Mouse (Mus musculus) Patski (cell line): ENCODE measurements at regions not wholly inside any gene's neighbourhood (a gene's known extent, or its start where the extent isn't known, plus 50 kb on each side); places are given as distances from the start of the nearest gene placed in this dataset.
A peak's percentile ranks its signal among the peaks of the same experiment; 100 is the strongest.

Experiments
- ATAC-seq: fragments of 100-300 bp; one replicate; pipeline ENCODE4 v1.8.0; 2021
- CTCF ChIA-PET: fragments of 350-600 bp; sonication (Branson Sonifier 250); formaldehyde crosslinking; loops from one replicate; lab custom pipeline; 2022; ENCODE audit warnings: inconsistent platforms; lab: Charles Lee
- POLR2A ChIA-PET: fragments of 350-600 bp; sonication (Branson Sonifier 250); formaldehyde crosslinking; loops from one replicate; lab custom pipeline; 2022; ENCODE audit warnings: antibody characterized with exemption, inconsistent platforms; lab: Charles Lee
- DNase-seq: peaks from one replicate; pipeline ENCODE4 v3.0.0-alpha.2; 2011; ENCODE audit warnings: low read depth, low spot score
- H3K27me3 ChIP-seq: fragments of 371-371 bp; one replicate; pipeline ENCODE4 v1.5.1; 2021
- CTCF ChIP-seq: fragments of 100-300 bp; IDR thresholded peaks from one replicate; pipeline ENCODE4 v1.5.1; 2021
- in situ Hi-C: fragments of 300-500 bp; cut with MboI; formaldehyde crosslinking; loops from 3 replicates; pipeline ENCODE4 v1.11.1; 2018; ENCODE audit warnings: low pct_unique_long_range_greater_than_20kb, mixed read lengths

DNA sequence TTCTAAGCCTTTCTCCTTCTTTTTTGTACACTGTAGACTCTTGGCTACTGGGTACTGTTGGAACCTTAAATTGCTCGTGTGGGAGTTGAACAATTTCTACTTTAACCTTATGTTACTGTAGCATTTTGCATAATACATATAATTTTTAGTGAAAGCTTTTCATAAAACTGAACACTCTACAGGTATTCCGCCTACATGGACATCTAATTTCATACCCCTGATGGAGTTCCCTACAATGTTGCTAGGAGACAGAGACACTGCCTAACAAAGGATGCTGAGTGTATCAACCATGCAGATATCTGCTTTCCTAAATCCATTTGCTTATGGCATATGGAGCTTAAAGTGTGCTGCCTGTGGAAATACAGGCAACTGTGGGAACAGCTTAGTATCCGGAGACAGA is 129.2 kb upstream of the Emcn start:
- DNase-seq (no peak), ATAC-seq (no peak)
- CTCF ChIA-PET: interaction anchor here (1.3 to 1.6 kb wide), 4 partner anchors 10 to 38 kb away, joined by 4 to 5 read pairs (median 4); no protein-coding TSS in a partner anchor
- no peak for TF ChIP-seq CTCF
- no peaks in the 10 kb centered on the region for H3K27me3 ChIP-seq
- in situ Hi-C loops: no loop called here
- POLR2A ChIA-PET: no interaction called here

DNA sequence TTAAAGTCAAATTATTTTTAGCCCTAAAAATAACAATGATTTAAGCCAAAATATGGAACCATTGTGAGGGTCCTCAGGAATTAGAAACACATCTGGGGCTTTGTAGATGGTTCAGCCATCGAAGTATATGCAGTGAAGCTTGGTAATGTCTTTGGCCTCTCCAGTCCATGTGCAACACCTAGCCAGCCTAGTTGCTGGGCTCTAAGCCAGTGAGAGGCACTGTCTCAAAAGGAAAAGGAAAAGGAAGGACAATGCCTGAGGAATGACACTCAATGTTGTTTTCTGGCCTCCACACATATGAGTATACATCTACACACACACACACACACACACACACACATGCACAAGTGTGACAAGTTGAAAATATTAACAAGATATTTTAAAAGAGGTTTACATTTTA is 124.8 kb upstream of the Emcn start:
- ChIA-PET CTCF (no interaction called here), POLR2A (no interaction called here)
- TF ChIP-seq CTCF: no peak
- no peaks in the 10 kb centered on the region for H3K27me3 ChIP-seq
- in situ Hi-C loops: no loop called here
- no peak for DNase-seq
- ATAC-seq: no peak

DNA sequence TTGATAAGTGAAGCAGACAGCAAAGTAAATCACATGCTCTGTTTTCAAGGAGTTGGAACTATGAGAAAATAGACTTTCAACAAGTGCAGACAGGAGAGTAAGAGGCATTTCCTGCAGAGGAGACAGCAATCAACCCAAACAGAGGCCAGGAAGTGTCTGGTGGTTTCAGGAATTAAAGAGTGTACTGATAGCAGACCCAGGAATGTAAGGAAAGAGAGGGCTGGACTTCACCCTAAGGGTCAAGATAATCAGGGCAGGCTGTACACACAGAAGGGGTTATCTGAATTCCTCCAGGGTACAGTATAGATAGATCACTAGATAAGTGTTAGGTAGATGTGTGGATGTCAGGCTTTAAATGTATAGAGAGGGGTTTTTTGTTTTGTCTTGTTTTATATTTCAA is 123.6 kb upstream of the Emcn start:
- POLR2A ChIA-PET: no interaction called here
- DNase-seq (no peak), ATAC-seq (no peak)
- no peak for TF ChIP-seq CTCF
- no peaks in the 10 kb centered on the region for H3K27me3 ChIP-seq
- CTCF ChIA-PET: interaction anchor here (0.9 kb wide), 1 partner anchor 15 kb away, joined by 3 read pairs; no protein-coding TSS in a partner anchor
- in situ Hi-C loops: no loop called here

DNA sequence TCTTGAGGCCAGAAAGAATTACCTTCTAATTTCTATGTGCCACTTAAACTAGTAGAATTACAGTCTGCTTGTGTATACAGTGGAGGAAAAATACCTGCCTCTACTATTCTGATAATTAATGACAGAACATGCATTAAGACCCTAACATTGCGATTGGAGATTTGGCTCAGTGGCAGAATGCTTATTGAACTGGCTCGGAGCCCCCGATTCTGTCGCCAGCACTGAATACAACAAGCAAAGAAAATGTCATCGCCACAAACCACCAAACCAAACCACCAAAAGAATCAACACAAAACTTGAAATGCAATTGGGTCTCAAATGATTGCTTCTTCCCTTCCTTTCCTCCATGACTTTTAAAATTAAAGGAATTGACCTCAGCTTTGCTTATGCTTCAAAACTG is 122.9 kb upstream of the Emcn start:
- in situ Hi-C loops: no loop called here
- TF ChIP-seq CTCF: no peak
- no peaks in the 10 kb centered on the region for H3K27me3 ChIP-seq
- DNase-seq: no peak
- no peak for ATAC-seq
- ChIA-PET POLR2A (no interaction called here), CTCF (no interaction called here)

DNA sequence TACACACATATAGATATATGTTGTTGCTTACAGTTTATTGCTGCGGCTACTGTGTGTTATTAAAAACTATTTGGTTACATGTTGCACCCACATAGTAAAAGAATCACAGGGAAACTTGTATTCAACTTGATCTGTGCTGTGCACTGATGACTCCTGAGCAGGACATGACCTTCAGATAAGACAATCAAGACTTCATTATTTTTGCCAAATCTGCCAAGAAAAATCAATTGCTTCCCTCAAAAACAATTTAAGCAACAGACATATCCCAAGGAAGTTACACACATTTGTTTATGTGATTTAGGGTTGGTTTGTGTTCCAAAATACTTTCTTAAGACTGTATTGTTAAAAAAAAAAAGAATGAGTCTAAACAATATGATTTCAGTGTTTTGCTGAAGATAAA is 114.7 kb upstream of the Emcn start:
- ATAC-seq (no peak), DNase-seq (no peak)
- ChIA-PET CTCF (no interaction called here), POLR2A (interaction anchor here (0.9 kb wide), 1 partner anchor 16 kb away, joined by 8 read pairs; no protein-coding TSS in a partner anchor)
- H3K27me3 ChIP-seq: no peaks in the 10 kb centered on the region
- TF ChIP-seq CTCF: no peak
- in situ Hi-C loops: no loop called here

DNA sequence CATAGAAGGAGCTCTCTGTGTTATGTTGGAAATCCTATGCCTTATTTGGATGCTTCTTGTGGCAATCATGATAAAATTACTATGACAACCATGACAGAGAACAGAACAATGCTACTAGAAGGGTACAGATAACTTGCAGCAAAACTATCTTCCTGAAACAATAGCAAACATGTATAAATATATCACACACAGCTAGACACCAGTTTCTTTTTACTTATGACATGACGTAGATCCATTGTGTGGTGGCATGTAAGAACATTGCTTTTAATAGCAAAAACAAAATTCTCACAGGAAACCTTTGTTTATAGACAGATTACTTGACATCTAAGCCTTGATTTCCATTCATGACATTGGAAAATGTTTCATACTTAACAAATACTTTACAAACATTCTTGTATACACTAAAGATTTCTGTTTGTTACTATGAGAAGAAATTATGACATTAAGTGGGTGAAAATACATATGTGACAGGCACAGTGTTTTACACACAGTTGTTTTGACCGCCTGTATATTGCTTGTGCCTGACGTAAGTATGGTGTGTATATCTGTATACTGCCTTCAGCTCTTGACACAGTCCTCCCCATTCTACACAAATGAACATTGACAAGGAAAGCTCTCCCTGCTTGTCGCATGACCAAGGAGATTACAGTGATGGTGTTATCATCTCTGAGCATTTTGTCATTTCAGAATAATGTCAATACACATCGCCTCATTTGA is 113.6 kb upstream of the Emcn start:
- H3K27me3 ChIP-seq: no peaks in the 10 kb centered on the region
- in situ Hi-C loops: no loop called here
- no peak for TF ChIP-seq CTCF
- DNase-seq: no peak
- ChIA-PET POLR2A (interaction anchor here (0.9 kb wide), 1 partner anchor 17 kb away, joined by 8 read pairs; no protein-coding TSS in a partner anchor), CTCF (interaction anchor here (0.9 to 2.2 kb wide), 5 partner anchors 10 to 76 kb away, joined by 3 to 11 read pairs (median 4); no protein-coding TSS in a partner anchor)
- no peak for ATAC-seq

DNA sequence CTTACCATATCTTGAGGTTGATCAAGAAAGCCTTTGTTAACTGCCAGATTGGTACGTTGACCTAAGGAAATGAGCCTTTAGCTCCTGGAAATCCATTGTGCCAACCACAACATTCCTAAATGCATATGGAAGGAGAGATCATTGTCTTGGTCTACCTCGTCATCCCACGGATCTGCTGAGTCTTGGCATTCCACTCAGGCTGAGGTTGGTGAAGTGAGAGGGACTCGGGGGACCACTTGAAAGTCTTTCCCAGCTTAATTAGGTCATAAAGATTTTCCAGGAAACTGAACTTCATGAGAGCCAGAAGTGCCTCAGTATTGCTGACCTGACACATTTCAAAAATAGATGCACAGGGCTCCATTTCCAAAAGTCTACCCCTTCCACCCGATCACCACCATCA is 112.5 kb upstream of the Emcn start:
- POLR2A ChIA-PET: no interaction called here
- ATAC-seq (no peak), DNase-seq (no peak)
- CTCF ChIA-PET: interaction anchor here (1.1 to 2.2 kb wide), 3 partner anchors 9 to 17 kb away, joined by 4 to 11 read pairs (median 5); no protein-coding TSS in a partner anchor
- in situ Hi-C loops: no loop called here
- H3K27me3 ChIP-seq: no peaks in the 10 kb centered on the region
- no peak for TF ChIP-seq CTCF

DNA sequence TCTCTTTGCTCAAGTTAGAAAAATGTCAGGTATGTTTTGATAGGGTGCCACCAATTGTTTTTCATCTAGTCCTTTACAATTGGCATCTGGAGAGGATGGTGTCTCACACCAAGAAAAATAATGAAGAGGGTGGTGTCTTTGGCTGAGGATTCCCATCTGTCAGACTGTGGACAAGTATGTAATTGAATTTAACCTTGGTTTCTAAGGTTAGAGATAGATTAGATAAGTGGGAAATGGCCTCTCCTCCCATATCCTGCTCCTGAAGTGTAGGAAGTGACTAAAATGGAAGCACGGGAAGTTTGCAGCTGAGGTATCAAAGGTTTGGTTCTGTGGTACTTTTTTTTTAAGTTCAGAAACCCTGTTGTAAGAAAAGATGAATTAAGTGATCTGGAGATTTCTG is 98.0 kb upstream of the Emcn start:
- CTCF ChIA-PET: interaction anchor here (0.9 to 1.8 kb wide), 5 partner anchors 9 to 42 kb away, joined by 3 to 4 read pairs (median 3); no protein-coding TSS in a partner anchor
- in situ Hi-C loops: no loop called here
- TF ChIP-seq CTCF: no peak
- H3K27me3 ChIP-seq: no peaks in the 10 kb centered on the region
- DNase-seq (no peak), ATAC-seq (no peak)
- POLR2A ChIA-PET: no interaction called here

DNA sequence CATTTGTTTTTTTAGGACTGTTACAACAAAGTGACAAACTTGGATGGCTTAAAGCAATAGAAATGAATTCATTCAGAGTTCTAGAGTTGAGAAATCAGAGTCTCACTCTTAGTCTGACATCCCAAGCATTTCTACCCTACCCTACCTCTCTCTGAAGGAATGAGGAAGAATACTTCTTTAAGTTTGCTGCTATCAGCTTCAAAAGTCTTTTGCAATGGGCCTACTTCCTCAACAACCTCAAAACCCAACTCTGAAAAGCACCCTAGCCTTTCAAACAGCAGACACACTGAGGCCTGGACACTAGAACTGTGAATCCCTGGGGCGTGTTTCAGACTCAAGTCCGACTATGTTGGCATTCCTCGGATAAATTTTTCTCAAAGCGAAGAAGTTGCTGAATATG is 77.0 kb upstream of the Emcn start:
- ATAC-seq (no peak), DNase-seq (no peak)
- ChIA-PET CTCF (interaction anchor here (1.3 to 1.5 kb wide), 2 partner anchors 14 to 111 kb away, joined by 3 read pairs; no protein-coding TSS in a partner anchor), POLR2A (no interaction called here)
- H3K27me3 ChIP-seq: no peaks in the 10 kb centered on the region
- in situ Hi-C loops: loop anchor here (10.0 kb wide), 1 partner anchor 491 kb away; no protein-coding TSS in a partner anchor
- TF ChIP-seq CTCF: no peak

DNA sequence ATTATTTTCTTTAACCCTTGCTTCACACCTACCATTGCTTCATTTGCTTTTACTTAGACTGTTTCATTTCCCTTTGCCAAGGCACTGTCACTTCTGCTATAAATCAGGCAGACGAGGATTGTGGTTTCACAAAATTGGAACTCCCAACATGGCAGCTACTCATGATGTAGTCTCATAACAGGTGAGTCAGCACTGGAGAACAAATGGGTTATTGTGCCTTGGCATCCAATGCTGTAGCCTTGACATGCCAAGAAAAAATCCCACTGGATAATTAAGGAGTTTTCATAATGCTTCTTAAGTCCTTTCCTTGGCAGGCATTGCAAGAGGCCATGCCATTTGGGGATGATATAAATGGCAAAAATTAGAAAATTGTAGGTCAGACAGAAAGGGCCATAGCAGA is 73.1 kb upstream of the Emcn start:
- in situ Hi-C loops: loop anchor here (5.0 to 10.0 kb wide), 2 partner anchors 115 to 487 kb away; no protein-coding TSS in a partner anchor

DNA sequence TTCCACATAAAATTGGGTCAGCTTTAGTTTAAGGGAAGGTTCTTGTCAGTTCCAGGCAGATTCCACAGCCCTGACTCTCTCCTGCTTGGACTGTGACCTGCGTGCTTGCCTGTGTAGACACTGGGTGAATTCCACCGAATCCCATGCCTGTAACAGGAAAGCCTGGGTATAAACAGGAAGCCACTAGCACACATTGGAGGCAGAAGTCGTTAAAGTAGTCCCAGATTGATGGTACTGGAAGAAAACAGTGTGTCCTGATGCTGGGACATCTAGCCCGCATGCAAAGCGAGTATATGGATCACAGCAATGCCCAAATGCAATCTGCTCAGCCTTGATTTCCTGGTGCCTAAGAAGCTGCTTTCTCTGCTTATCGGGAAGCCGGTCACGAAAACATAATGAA is 65.4 kb upstream of the Emcn start:
- in situ Hi-C loops: no loop called here
- POLR2A ChIA-PET: no interaction called here
- DNase-seq (no peak), ATAC-seq (no peak)
- no peak for TF ChIP-seq CTCF
- no peaks in the 10 kb centered on the region for H3K27me3 ChIP-seq
- CTCF ChIA-PET: no interaction called here

More for the DNA sequence above, 73.1 kb upstream of the Emcn start:
- ChIA-PET POLR2A (interaction anchor here (0.5 to 1.2 kb wide), 2 partner anchors 121 to 1779 kb away, joined by 3 read pairs; no protein-coding TSS in a partner anchor), CTCF (interaction anchor here (1.0 kb wide), 1 partner anchor 111 kb away, joined by 3 read pairs; no protein-coding TSS in a partner anchor)
- no peak for TF ChIP-seq CTCF
- peak; percentile 79 for ATAC-seq
- H3K27me3 ChIP-seq: no peaks in the 10 kb centered on the region
- peak; percentile 100 for DNase-seq
